Mouse (Mus musculus) intestine, embryonic 16.5 days (tissue): ENCODE data around the gene Tgfbr2. TPM values are rescaled to one million over a fixed set of nuclear protein-coding genes. Genes with fewer than 3 reads are reported as not detected.

ENCODE experiments used
- ATAC-seq: fragments of 200-750 bp; cut with Nextera tagmentation; 2 replicates; pipeline ENCODE4 v1.8.0; 2017; ENCODE audit warnings: moderate TSS enrichment, moderate library complexity
- H3K27ac ChIP-seq: fragments of 300-500 bp; sonication (generic); 2 replicates; pipeline ENCODE4 v1.5.1; 2014; ENCODE audit warnings: mild to moderate bottlenecking, low read length
- H3K27me3 ChIP-seq: fragments of 300-500 bp; sonication (generic); replicated peaks from 2 replicates; pipeline ENCODE4 v1.6.1; 2014; ENCODE audit warnings: low read length, control low read depth, mixed read lengths; ENCODE audit not compliant: control insufficient read depth, insufficient read depth
- H3K36me3 ChIP-seq: fragments of 300-500 bp; sonication (generic); 2 replicates; pipeline ENCODE4 v1.6.1; 2014; ENCODE audit warnings: low read length, control low read depth; ENCODE audit not compliant: control insufficient read depth, insufficient read depth
- H3K4me1 ChIP-seq: fragments of 300-500 bp; sonication (generic); 2 replicates; pipeline ENCODE4 v1.6.1; 2014; ENCODE audit warnings: low read length, control low read depth, mixed read lengths; ENCODE audit not compliant: control insufficient read depth, insufficient read depth
- H3K4me2 ChIP-seq: fragments of 300-500 bp; sonication (generic); 2 replicates; pipeline ENCODE4 v1.6.1; 2014; ENCODE audit warnings: low read depth, low read length, control low read depth
- H3K4me3 ChIP-seq: fragments of 300-500 bp; sonication (generic); 2 replicates; pipeline ENCODE4 v1.5.1; 2014; ENCODE audit warnings: mild to moderate bottlenecking, low read length
- H3K9ac ChIP-seq: fragments of 300-500 bp; sonication (generic); 2 replicates; pipeline ENCODE4 v1.6.1; 2014; ENCODE audit warnings: low read depth, low read length
- H3K9me3 ChIP-seq: fragments of 300-500 bp; sonication (generic); 2 replicates; pipeline ENCODE4 v1.6.1; 2016; ENCODE audit warnings: low read length, control low read depth; ENCODE audit not compliant: control insufficient read depth
- WGBS: fragments of 180-500 bp; shearing (Covaris S2); extraction: QIAGEN DNeasy Blood & Tissue Kit; methylation state at CpG from one replicate; pipeline ENCODE4 v1.1.7; 2014; 5-methylcytosine and 5-hydroxymethylcytosine counted together
- polyA plus RNA-seq: library from polyadenylated mRNA; unstranded; fragments of >200 nt; fragmentation: Nextera tagmentation; extraction: Ambion mirVana; gene quantifications from 2 replicates; pipeline ENCODE4 v1.2.1, GENCODE M21; 2015

Tgfbr2 gene
- polyA plus RNA-seq, 1 experiment from 2014 or later, result 23.6 TPM

- Histone ChIP-seq H3K27ac (no peak overlapping the region), H3K4me2 (no peak overlapping the region), H3K27me3 (no peaks in the 10 kb centered on the region), H3K4me1 (peaks cover 16% of the 10 kb centered on the region), H3K4me3 (no peak overlapping the region), H3K36me3 (no peaks in the 10 kb centered on the region), H3K9ac (no peak overlapping the region), H3K9me3 (no peaks in the 10 kb centered on the region; the same call in 1 of the 2 replicates)
- 74% methylated on average over 6 of the region's 6 CpGs for WGBS
- ATAC-seq, result no peak
Observed at GRCm38 (mm10) chr9:116167304-116167880, 7.8 kb downstream of the Tgfbr2 start.

- no peaks in the 10 kb centered on the region for H3K36me3 ChIP-seq
- H3K4me3 ChIP-seq, result no peak overlapping the region
- WGBS, result 88% methylated on average over 6 of the region's 6 CpGs
- H3K4me1 ChIP-seq, result peaks cover 7% of the 10 kb centered on the region; the same call in 1 of the 2 replicates
- no peaks in the 10 kb centered on the region for H3K27me3 ChIP-seq
- no peak overlapping the region for H3K4me2 ChIP-seq
- no peak for ATAC-seq
- no peak overlapping the region for H3K27ac ChIP-seq
- no peaks in the 10 kb centered on the region; the same call in 1 of the 2 replicates for H3K9me3 ChIP-seq
- no peak overlapping the region for H3K9ac ChIP-seq
Observed at GRCm38 (mm10) chr9:116166363-116166762, 8.8 kb downstream of the Tgfbr2 start.

GRCm38 (mm10) chr9:116163883-116164282 is 11.3 kb downstream of the Tgfbr2 start:
- Histone ChIP-seq H3K9ac (no peak overlapping the region), H3K4me1 (0 out of 2 replicates have a peak, but pooled peaks cover 12% of the 10 kb centered on the region), H3K4me2 (no peak overlapping the region), H3K27ac (no peak overlapping the region), H3K27me3 (no peaks in the 10 kb centered on the region), H3K4me3 (no peak overlapping the region), H3K36me3 (no peaks in the 10 kb centered on the region), H3K9me3 (no peaks in the 10 kb centered on the region; the same call in 1 of the 2 replicates)
- WGBS, result 75% methylated on average over 6 of the region's 6 CpGs
- ATAC-seq, result no peak

- H3K9me3 ChIP-seq, result no peaks in the 10 kb centered on the region; the same call in 1 of the 2 replicates
- 94% methylated on average over 7 of the region's 7 CpGs for WGBS
- H3K9ac ChIP-seq, result no peak overlapping the region
- no peaks in the 10 kb centered on the region for H3K27me3 ChIP-seq
- H3K27ac ChIP-seq, result no peak overlapping the region
- no peak overlapping the region for H3K4me3 ChIP-seq
- 0 out of 2 replicates have a peak, but pooled peaks cover 12% of the 10 kb centered on the region for H3K4me1 ChIP-seq
- no peaks in the 10 kb centered on the region for H3K36me3 ChIP-seq
- no peak overlapping the region for H3K4me2 ChIP-seq
- no peak for ATAC-seq
Observed at GRCm38 (mm10) chr9:116162866-116163374, 12.2 kb downstream of the Tgfbr2 start.

- Histone ChIP-seq H3K4me1 (peaks cover 15% of the 10 kb centered on the region; the same call in 1 of the 2 replicates), H3K4me2 (no peak overlapping the region), H3K36me3 (no peaks in the 10 kb centered on the region), H3K9ac (no peak overlapping the region), H3K27ac (no peak overlapping the region), H3K27me3 (no peaks in the 10 kb centered on the region), H3K9me3 (no peaks in the 10 kb centered on the region; the same call in 1 of the 2 replicates), H3K4me3 (no peak overlapping the region)
- ATAC-seq, result no peak
- 77% methylated on average over 7 of the region's 7 CpGs for WGBS
Observed at GRCm38 (mm10) chr9:116160860-116161259, 14.3 kb downstream of the Tgfbr2 start.

GRCm38 (mm10) chr9:116160067-116160466 is 15.1 kb downstream of the Tgfbr2 start:
- Histone ChIP-seq H3K4me2 (no peak overlapping the region), H3K36me3 (peaks cover 2% of the 10 kb centered on the region; the same call in 1 of the 2 replicates), H3K4me3 (no peak overlapping the region), H3K9me3 (peaks cover 4% of the 10 kb centered on the region), H3K4me1 (peaks cover 15% of the 10 kb centered on the region; the same call in 1 of the 2 replicates), H3K27ac (no peak overlapping the region), H3K9ac (no peak overlapping the region), H3K27me3 (no peaks in the 10 kb centered on the region)
- 77% methylated on average over 3 of the region's 3 CpGs for WGBS
- ATAC-seq, result no peak

- WGBS, result 71% methylated on average over 5 of the region's 5 CpGs
- Histone ChIP-seq H3K4me1 (peaks cover 25% of the 10 kb centered on the region), H3K27me3 (no peaks in the 10 kb centered on the region), H3K4me2 (no peak overlapping the region), H3K36me3 (peaks cover 2% of the 10 kb centered on the region; the same call in 1 of the 2 replicates), H3K9me3 (peaks cover 4% of the 10 kb centered on the region; the same call in 1 of the 2 replicates), H3K9ac (no peak overlapping the region), H3K4me3 (no peak overlapping the region), H3K27ac (no peak overlapping the region)
- no peak for ATAC-seq
Observed at GRCm38 (mm10) chr9:116156501-116156900, 18.7 kb downstream of the Tgfbr2 start.

DNA sequence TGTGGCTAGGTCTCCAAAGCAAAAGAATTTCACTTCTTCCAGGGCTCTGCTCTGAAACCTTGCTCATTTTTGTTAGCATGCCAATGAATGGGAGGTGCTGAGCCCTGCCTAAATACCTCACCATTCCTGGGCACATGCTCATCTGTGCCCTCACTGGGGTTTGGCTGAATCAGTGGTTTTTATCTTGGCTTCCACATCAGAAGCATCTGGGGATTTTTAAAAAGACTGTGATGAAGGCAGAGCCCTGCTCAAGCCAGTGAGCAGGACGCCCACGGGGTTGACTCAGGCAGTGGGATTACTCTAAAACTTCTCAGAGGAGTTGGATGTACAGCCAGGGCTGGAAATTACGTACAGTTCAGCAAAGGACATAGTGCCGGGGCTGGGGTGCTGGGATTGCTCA is 22.3 kb downstream of the Tgfbr2 start:
- Histone ChIP-seq H3K27me3 (no peaks in the 10 kb centered on the region), H3K36me3 (peaks cover 2% of the 10 kb centered on the region), H3K4me2 (no peak overlapping the region), H3K9me3 (peaks cover 4% of the 10 kb centered on the region; the same call in 1 of the 2 replicates), H3K9ac (no peak overlapping the region), H3K27ac (0 out of 2 replicates have a peak overlapping the region, but pooled peaks have one; percentile 12), H3K4me1 (peaks cover 32% of the 10 kb centered on the region), H3K4me3 (no peak overlapping the region)
- ATAC-seq, result 0 out of 2 replicates have a peak, but pooled peaks have one; percentile 45
- WGBS, result 67% methylated on average over 4 of the region's 4 CpGs

DNA sequence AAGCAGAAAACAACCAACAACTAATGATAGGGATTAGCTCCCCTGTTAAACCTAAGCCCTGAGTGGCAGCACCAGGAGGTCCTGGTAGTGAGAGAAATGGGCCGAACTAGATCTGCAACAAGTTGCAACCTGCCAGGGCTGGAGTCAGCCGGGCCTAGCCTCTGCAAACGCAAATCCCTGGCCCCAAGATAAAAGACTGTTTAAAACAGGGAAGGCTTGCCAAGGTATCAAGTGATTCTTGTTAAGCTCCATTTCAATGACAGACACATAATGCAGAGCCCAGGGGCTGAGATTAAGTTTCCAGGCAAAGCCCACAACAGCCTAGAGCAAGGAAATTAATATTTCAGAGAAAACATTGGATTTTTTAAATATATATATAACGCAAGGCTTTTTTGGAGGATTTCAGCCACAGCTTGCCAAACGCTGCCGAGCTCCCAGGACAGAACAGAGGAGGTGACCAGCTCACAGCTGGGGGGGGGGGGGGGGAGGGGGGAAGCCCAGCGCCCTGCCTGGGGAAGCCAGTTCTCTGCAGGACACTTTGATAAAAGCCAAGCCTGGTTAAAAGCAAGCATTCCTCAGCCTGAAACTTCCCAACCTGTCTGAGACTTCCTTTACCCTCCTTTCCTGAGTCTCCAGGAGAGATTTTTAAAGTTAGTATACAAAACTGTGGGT is 24.3 kb downstream of the Tgfbr2 start:
- Histone ChIP-seq H3K9ac (no peak overlapping the region), H3K36me3 (peaks cover 2% of the 10 kb centered on the region), H3K4me2 (no peak overlapping the region), H3K4me3 (no peak overlapping the region), H3K27ac (no peak overlapping the region; the same call in 1 of the 2 replicates), H3K9me3 (peaks cover 4% of the 10 kb centered on the region; the same call in 1 of the 2 replicates), H3K4me1 (peaks cover 39% of the 10 kb centered on the region), H3K27me3 (no peaks in the 10 kb centered on the region)
- WGBS, result 45% methylated on average over 7 of the region's 7 CpGs
- ATAC-seq, result no peak
